Mouse (Mus musculus) thymus, postnatal 25 days (tissue): Measurements from ENCODE around the gene Armcx2.
"Not testable (repeated sequence)": the region's sequence is repeated elsewhere in the genome, so short reads cannot be mapped to it uniquely, and the experiment has no call there.

Experiments
- DNase-seq: peaks from one replicate; pipeline ENCODE4 v3.0.0; 2022

Armcx2 gene

GRCm38 (mm10) chrX:134808755-134809224 is at the start of gene Armcx2:
Gene Armcx2 (minus strand): TSS chrX:134809221.
- DNase-seq, result peak; percentile 39

GRCm38 (mm10) chrX:134849662-134850061 is 40.6 kb upstream of the Armcx2 start:
- no peak for DNase-seq

- DNase-seq, result no peak
These were observed 35.4 kb upstream of the Armcx2 start for GRCm38 (mm10) chrX:134844424-134844823.

GRCm38 (mm10) chrX:134830508-134830907 is 21.5 kb upstream of the Armcx2 start:
- no peak for DNase-seq

GRCm38 (mm10) chrX:134807833-134808754 is 927 bp downstream of the Armcx2 start:
- DNase-seq, result peak; percentile 26

GRCm38 (mm10) chrX:134787728-134788127 is 21.3 kb downstream of the Armcx2 start:
- no peak for DNase-seq

GRCm38 (mm10) chrX:134763428-134764198 is 45.4 kb downstream of the Armcx2 start:
- not testable (repeated sequence) for DNase-seq

GRCm38 (mm10) chrX:134757293-134757995 is 51.6 kb downstream of the Armcx2 start:
- DNase-seq, result no peak

- peak; percentile 58 for DNase-seq
These were observed 52.4 kb downstream of the Armcx2 start, which contains the start of gene Armcx3 for GRCm38 (mm10) chrX:134756434-134757292. Gene Armcx3 (plus strand): TSS chrX:134756595.
